Mouse (Mus musculus) liver, embryonic 14.5 days (tissue): ENCODE measurements at regions not wholly inside any gene's neighbourhood (a gene's known extent, or its start where the extent isn't known, plus 50 kb on each side); places are given as distances from the start of the nearest gene placed in this dataset.
A peak's percentile ranks its signal among the peaks of the same experiment; 100 is the strongest.
"Not testable (repeated sequence)": the region's sequence is repeated elsewhere in the genome, so short reads cannot be mapped to it uniquely, and the experiment has no call there.

Experiments
- ATAC-seq: fragments of 200-750 bp; cut with Nextera tagmentation; 2 replicates; pipeline ENCODE4 v1.8.0; 2017; ENCODE audit warnings: moderate number of reproducible peaks, mild to moderate bottlenecking, moderate library complexity; ENCODE audit not compliant: insufficient read depth
- DNase-seq, 3 experiments: peaks; one replicate each; pipeline ENCODE4 v3.0.0-alpha.2; 2012 to 2013; ENCODE audit warnings: low read depth in 3 of 3, low spot score in 3 of 3
- H3K27ac ChIP-seq: fragments of 300-500 bp; sonication (generic); 2 replicates; pipeline ENCODE4 v1.5.1; 2014; ENCODE audit warnings: moderate library complexity, mild to moderate bottlenecking, control low read depth, inconsistent platforms
- H3K27me3 ChIP-seq: fragments of 300-500 bp; sonication (generic); 2 replicates; pipeline ENCODE4 v1.6.1; 2014; ENCODE audit warnings: mild to moderate bottlenecking, low read length, moderate library complexity; ENCODE audit not compliant: control insufficient read depth, insufficient read depth
- H3K36me3 ChIP-seq: fragments of 300-500 bp; sonication (generic); replicated peaks from 2 replicates; pipeline ENCODE4 v1.6.1; 2014; ENCODE audit warnings: low read depth; ENCODE audit not compliant: control insufficient read depth, insufficient read depth
- H3K4me1 ChIP-seq, 2 experiments: fragments of 200-500 bp in 1 of 2; fragments of 300-500 bp in 1 of 2; sonication (generic) in 1 of 2; replicated peaks; 2 replicates each; pipeline ENCODE4 v1.6.1; 2012 to 2014; ENCODE audit warnings: antibody characterized with exemption in 1 of 2, inconsistent platforms in 1 of 2, low read length in 1 of 2; ENCODE audit not compliant: control insufficient read depth in 2 of 2, insufficient read depth in 2 of 2
- H3K4me2 ChIP-seq: fragments of 300-500 bp; sonication (generic); 2 replicates; pipeline ENCODE4 v1.6.1; 2014; ENCODE audit warnings: low read depth, mild to moderate bottlenecking, control low read depth, moderate library complexity
- H3K4me3 ChIP-seq, 2 experiments: fragments of 200-500 bp in 1 of 2; fragments of 300-500 bp in 1 of 2; sonication (generic) in 1 of 2; 2 replicates each; pipeline ENCODE4 v1.5.1; 2012 to 2014; ENCODE audit warnings: low read depth in 2 of 2, low read length in 2 of 2, mild to moderate bottlenecking in 2 of 2, control low read depth in 1 of 2, inconsistent platforms in 1 of 2, moderate library complexity in 1 of 2; ENCODE audit not compliant: insufficient read depth in 1 of 2
- H3K9ac ChIP-seq: fragments of 300-500 bp; sonication (generic); replicated peaks from 2 replicates; pipeline ENCODE4 v1.6.1; 2014; ENCODE audit warnings: mild to moderate bottlenecking, control low read depth, moderate library complexity
- H3K9me3 ChIP-seq: fragments of 300-500 bp; sonication (generic); 2 replicates; pipeline ENCODE4 v1.6.1; 2016; ENCODE audit warnings: low read length, mixed read lengths; ENCODE audit not compliant: control insufficient read depth
- WGBS: fragments of 180-500 bp; shearing (Covaris S2); extraction: QIAGEN DNeasy Blood & Tissue Kit; methylation state at CpG from one replicate; pipeline ENCODE4 v1.1.7; 2014; ENCODE audit not compliant: insufficient replicate concordance; 5-methylcytosine and 5-hydroxymethylcytosine counted together

DNA sequence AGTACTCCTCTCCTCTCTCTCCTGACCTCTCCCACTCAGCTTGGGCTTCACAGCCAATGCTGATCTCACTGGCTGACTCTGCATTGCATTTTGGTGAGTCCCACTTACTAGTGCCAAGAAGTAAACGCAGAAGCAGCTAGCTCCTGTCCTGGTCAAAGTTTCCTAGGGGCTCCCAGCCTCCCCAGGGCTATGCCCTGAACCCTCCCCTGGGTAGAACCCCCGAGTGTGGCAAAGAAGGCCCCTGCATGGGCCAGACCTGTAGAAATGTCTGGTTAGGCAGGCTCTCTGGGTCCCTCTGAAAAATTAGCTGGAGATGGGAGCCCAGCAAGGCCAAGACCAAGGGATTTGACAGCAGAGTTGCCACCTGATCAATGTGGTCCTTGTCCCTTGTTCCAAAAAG is 454.3 kb downstream of the Gm10330 start:
- not testable (repeated sequence) for H3K4me2 ChIP-seq, H3K4me3 ChIP-seq, ATAC-seq, H3K36me3 ChIP-seq, DNase-seq, H3K9me3 ChIP-seq, H3K27ac ChIP-seq, H3K27me3 ChIP-seq, H3K9ac ChIP-seq, H3K4me1 ChIP-seq
- 35% methylated on average over 2 of the region's 2 CpGs for WGBS

DNA sequence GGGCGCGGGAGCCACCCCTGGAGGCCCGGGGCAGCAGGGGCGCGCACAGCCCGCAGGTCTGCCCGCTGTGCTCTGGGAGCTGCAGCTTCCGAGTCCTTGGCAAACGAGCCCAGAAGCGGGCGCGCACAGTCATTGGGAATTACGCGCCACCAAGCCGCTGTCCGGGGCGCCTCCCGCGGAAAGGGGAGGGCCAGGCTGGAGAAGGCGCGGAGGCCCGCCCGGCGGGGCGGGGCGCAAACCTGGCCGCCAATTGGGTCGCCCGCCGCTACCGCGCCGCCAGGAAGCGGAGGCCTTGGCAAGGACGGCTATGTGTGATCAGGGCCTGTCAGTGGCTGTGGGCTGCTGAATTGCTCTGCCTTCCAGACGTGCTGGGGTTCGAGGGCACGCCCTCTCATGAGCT is 464.9 kb downstream of the Gm10330 start:
- not testable (repeated sequence) for DNase-seq, H3K27ac ChIP-seq, H3K36me3 ChIP-seq, H3K27me3 ChIP-seq, H3K9ac ChIP-seq, H3K9me3 ChIP-seq, H3K4me1 ChIP-seq
- 1% methylated on average over 25 of the region's 38 CpGs for WGBS
- ATAC-seq: peak; percentile 55; the same call in 1 of the 2 replicates
- H3K4me2 ChIP-seq: peak overlapping the region; percentile 37
- H3K4me3 ChIP-seq: peak overlapping the region; percentile 15 to 35; a peak in 2 of 4 replicates
